23 mouse cellular contexts compared by ENCODE assay signal in the genomic region with DNA sequence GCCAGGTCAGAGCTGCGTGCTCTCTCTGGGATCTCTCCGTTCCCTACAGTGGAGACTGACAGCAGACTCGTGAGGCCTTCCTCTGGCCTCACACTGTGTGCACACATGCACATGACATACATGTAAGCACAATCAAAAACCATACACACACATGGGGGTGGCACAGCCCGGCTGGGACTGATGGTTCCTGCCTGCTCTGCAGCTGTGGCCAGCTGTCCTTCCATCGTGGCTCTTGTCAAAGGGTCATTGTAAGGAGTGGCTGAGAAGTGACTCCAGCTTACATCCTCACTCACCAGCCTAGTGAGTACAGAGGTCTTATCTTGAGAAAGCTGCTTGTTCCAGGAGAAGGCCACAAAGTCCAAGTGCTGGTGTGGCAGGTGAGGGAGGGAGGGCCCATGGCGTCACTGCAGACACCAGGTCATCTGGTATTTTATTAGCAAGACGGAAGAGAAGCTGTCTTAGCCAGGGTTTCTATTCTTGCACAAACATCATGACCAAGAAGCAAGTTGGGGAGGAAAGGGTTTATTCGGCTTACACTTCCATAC. TPM values are rescaled to one million over a fixed set of nuclear protein-coding genes. Genes with fewer than 3 reads are reported as not detected.
DNase-seq lines count a peak whose midpoint lies in the region; ATAC-seq and TF ChIP-seq lines count a peak whose summit lies in the region.
"Had no signal": no experiment of that assay in that cellular context is flagged by ENCODE, and none has a peak within 500 bp of the region (broad histone marks: within the 10 kb centered on the region; RNA-seq: fewer than 3 reads in every experiment).

No protein-coding gene starts in this region.

- H3K4me1 ChIP-seq in heart, embryonic 13.5 days: peaks cover 39% of the 10 kb centered on the region
- peaks cover 6% of the 10 kb centered on the region for H3K4me1 ChIP-seq in lung, embryonic 16.5 days (replicated peaks; ENCODE audit: control insufficient read depth, insufficient read depth, low read length)
- H3K4me1 ChIP-seq in stomach, postnatal 0 days (replicated peaks; ENCODE audit: control insufficient read depth, insufficient read depth): no peaks in the 10 kb centered on the region
- peaks cover 3% of the 10 kb centered on the region for H3K4me1 ChIP-seq in midbrain, embryonic 16.5 days (ENCODE audit: control insufficient read depth, insufficient read depth, low read length)
- H3K4me1 ChIP-seq: hindbrain, embryonic 12.5 days had no signal

- no peak overlapping the region for H3K4me3 ChIP-seq in heart, embryonic 13.5 days
- no peak overlapping the region for H3K4me3 ChIP-seq in lung, embryonic 16.5 days (ENCODE audit: low read length)
- H3K4me3 ChIP-seq in stomach, postnatal 0 days (ENCODE audit: low read depth, low read length): no peak overlapping the region
- no peak overlapping the region for H3K4me3 ChIP-seq in midbrain, embryonic 16.5 days (ENCODE audit: low read depth, low read length)
- H3K4me3 ChIP-seq: heart, adult 2 months; hindbrain, embryonic 12.5 days; left cerebral cortex, adult 2 months; megakaryocyte, embryonic 14.5 days had no signal

- intact Hi-C loops in heart, postnatal 25 days (cut with DNase I): loop anchor here (1.0 to 2.0 kb wide), 2 partner anchors 58 to 70 kb away; no protein-coding TSS in a partner anchor

- no peak for ATAC-seq in heart, embryonic 13.5 days (ENCODE audit: extremely low read depth, insufficient number of reproducible peaks, low FRiP score, low TSS enrichment)
- peak; percentile 35; the same call in 1 of the 2 replicates for ATAC-seq in lung, embryonic 16.5 days (ENCODE audit: low read depth)
- peak; percentile 78 for ATAC-seq in stomach, postnatal 0 days (ENCODE audit: low FRiP score, low TSS enrichment)
- no peak for ATAC-seq in midbrain, embryonic 16.5 days
- no peak for ATAC-seq in megakaryocyte-erythroid progenitor cell, adult 5-6 weeks (replicated peaks; ENCODE audit: low FRiP score, low TSS enrichment, poor library complexity, severe bottlenecking)
- ATAC-seq: liver, postnatal 0 days had no signal

- peak overlapping the region; percentile 24; the same call in 1 of the 2 replicates for H3K9ac ChIP-seq in heart, embryonic 13.5 days
- H3K9ac ChIP-seq in lung, embryonic 16.5 days (ENCODE audit: low read length): no peak overlapping the region
- no peak overlapping the region for H3K9ac ChIP-seq in stomach, postnatal 0 days (ENCODE audit: low read length)
- H3K9ac ChIP-seq in midbrain, embryonic 16.5 days (ENCODE audit: low read depth, low read length): no peak overlapping the region
- H3K9ac ChIP-seq: hindbrain, embryonic 12.5 days; liver, postnatal 0 days had no signal

- TF ChIP-seq EP300 in stomach, postnatal 0 days (optimal IDR thresholded peaks at IDR 0.05): no peak

- H3K27ac ChIP-seq in heart, embryonic 13.5 days (replicated peaks): no peak overlapping the region
- no peak overlapping the region for H3K27ac ChIP-seq in lung, embryonic 16.5 days (ENCODE audit: low read length)
- no peak overlapping the region; the same call in 1 of the 2 replicates for H3K27ac ChIP-seq in stomach, postnatal 0 days (replicated peaks)
- H3K27ac ChIP-seq in midbrain, embryonic 16.5 days (ENCODE audit: low read length): no peak overlapping the region
- H3K27ac ChIP-seq: heart, adult 2 months; hindbrain, embryonic 12.5 days had no signal

- H3K4me2 ChIP-seq in heart, embryonic 13.5 days: no peak overlapping the region
- H3K4me2 ChIP-seq in lung, embryonic 16.5 days (ENCODE audit: low read depth, low read length): no peak overlapping the region
- H3K4me2 ChIP-seq in stomach, postnatal 0 days (replicated peaks; ENCODE audit: low read depth): no peak overlapping the region
- no peak overlapping the region for H3K4me2 ChIP-seq in midbrain, embryonic 16.5 days (ENCODE audit: low read length)
- H3K4me2 ChIP-seq: hindbrain, embryonic 12.5 days had no signal

- TF ChIP-seq CTCF in stomach, postnatal 0 days (IDR thresholded peaks at IDR 0.05; ENCODE audit: low read depth): no peak

- H3K9me3 ChIP-seq in heart, embryonic 13.5 days: no peaks in the 10 kb centered on the region
- H3K9me3 ChIP-seq in lung, embryonic 16.5 days (ENCODE audit: control insufficient read depth, low read length): no peaks in the 10 kb centered on the region
- H3K9me3 ChIP-seq in stomach, postnatal 0 days (ENCODE audit: control insufficient read depth, low read length): no peaks in the 10 kb centered on the region
- H3K9me3 ChIP-seq in midbrain, embryonic 16.5 days (replicated peaks; ENCODE audit: control insufficient read depth, low read length, poor library complexity, severe bottlenecking): no peaks in the 10 kb centered on the region
- H3K9me3 ChIP-seq: hindbrain, embryonic 12.5 days; megakaryocyte, embryonic 14.5 days had no signal

- WGBS in heart, embryonic 13.5 days: 64% methylated on average over 8 of the region's 8 CpGs
- WGBS in lung, embryonic 16.5 days: 71% methylated on average over 8 of the region's 8 CpGs
- WGBS in stomach, postnatal 0 days: 58% methylated on average over 8 of the region's 8 CpGs
- WGBS in midbrain, embryonic 16.5 days: 75% methylated on average over 7 of the region's 8 CpGs

- peaks cover 23% of the 10 kb centered on the region for H3K36me3 ChIP-seq in heart, embryonic 13.5 days
- H3K36me3 ChIP-seq in lung, embryonic 16.5 days (ENCODE audit: control insufficient read depth, insufficient read depth, low read length): no peaks in the 10 kb centered on the region
- H3K36me3 ChIP-seq in stomach, postnatal 0 days (ENCODE audit: control insufficient read depth, insufficient read depth, low read length): no peaks in the 10 kb centered on the region; the same call in 1 of the 2 replicates
- H3K36me3 ChIP-seq in midbrain, embryonic 16.5 days (ENCODE audit: control insufficient read depth, insufficient read depth, low read length): peaks cover 6% of the 10 kb centered on the region; the same call in 1 of the 2 replicates
- H3K36me3 ChIP-seq: hindbrain, embryonic 12.5 days had no signal

- DNase-seq in heart, postnatal 25 days (ENCODE audit: low spot score): no peak
- DNase-seq in lung, postnatal 25 days (ENCODE audit: low spot score): no peak
- peak; percentile 57 for DNase-seq in lung, postnatal 10 days
- peak; percentile 63 for DNase-seq in stomach, postnatal 0 days (ENCODE audit: low spot score)
- DNase-seq: adrenal gland, postnatal 14 days; cerebellum, postnatal 10 days; gastrocnemius, postnatal 14 days; left cerebral cortex, postnatal 4 days; liver; liver, postnatal 0 days; right cerebral cortex, postnatal 4 days had no signal

- H3K27me3 ChIP-seq in heart, embryonic 13.5 days (replicated peaks): no peaks in the 10 kb centered on the region
- no peaks in the 10 kb centered on the region for H3K27me3 ChIP-seq in lung, embryonic 16.5 days (ENCODE audit: control insufficient read depth, insufficient read depth, low read depth, low read length)
- no peaks in the 10 kb centered on the region for H3K27me3 ChIP-seq in stomach, postnatal 0 days (ENCODE audit: control insufficient read depth, insufficient read depth, low read length)
- H3K27me3 ChIP-seq in midbrain, embryonic 16.5 days (ENCODE audit: control insufficient read depth, insufficient read depth, low read depth, low read length): no peaks in the 10 kb centered on the region; the same call in 1 of the 2 replicates
- H3K27me3 ChIP-seq: CH12.LX; megakaryocyte, embryonic 14.5 days had no signal

RNA-seq across cellular contexts. Expression of a gene that starts 37.0 kb away (rescaled TPM):
- polyA plus RNA-seq in heart, embryonic 13.5 days (2015; fragmentation: Nextera tagmentation; extraction: Ambion mirVana): 73.9 and 84.7 TPM in 2 replicates
- total RNA-seq in heart, postnatal 25 days (2021): 10 to 100 TPM; 53.4 to 58.8 TPM
- 66.5 and 69.0 TPM in 2 replicates for polyA plus RNA-seq in lung, embryonic 16.5 days (2015; fragmentation: Nextera tagmentation; extraction: Ambion mirVana)
- polyA plus RNA-seq in stomach, postnatal 0 days (2015; fragmentation: Nextera tagmentation; extraction: Ambion mirVana): 51.7 and 55.0 TPM in 2 replicates
- polyA plus RNA-seq in midbrain, embryonic 16.5 days (2015; fragmentation: Nextera tagmentation; extraction: Ambion mirVana): 437 and 480 TPM in 2 replicates
- 33.8 and 42.9 TPM in 2 replicates for total RNA-seq in megakaryocyte-erythroid progenitor cell, adult 5-6 weeks (2014; fragmentation: Nextera tagmentation)
- total RNA-seq in megakaryocyte-erythroid progenitor cell, adult 5-6 weeks (2017): 25.3 and 38.1 TPM in 2 replicates

RNA-seq across cellular contexts. Expression of a gene that starts 56.3 kb away (rescaled TPM):
- not detected in 2 replicates for polyA plus RNA-seq in heart, embryonic 13.5 days (2015; fragmentation: Nextera tagmentation; extraction: Ambion mirVana)
- total RNA-seq in heart, postnatal 25 days (2021): not detected
- 0.54 and 0.87 TPM in 2 replicates for polyA plus RNA-seq in lung, embryonic 16.5 days (2015; fragmentation: Nextera tagmentation; extraction: Ambion mirVana)
- polyA plus RNA-seq in stomach, postnatal 0 days (2015; fragmentation: Nextera tagmentation; extraction: Ambion mirVana): 0.52 and 0.87 TPM in 2 replicates
- polyA plus RNA-seq in midbrain, embryonic 16.5 days (2015; fragmentation: Nextera tagmentation; extraction: Ambion mirVana): not detected in 2 replicates
- 0.35 TPM in 1 of 2 replicates, not detected in the other for total RNA-seq in megakaryocyte-erythroid progenitor cell, adult 5-6 weeks (2014; fragmentation: Nextera tagmentation)
- not detected in 2 replicates for total RNA-seq in megakaryocyte-erythroid progenitor cell, adult 5-6 weeks (2017)
- total RNA-seq: adrenal gland, postnatal 14 days; CH12.LX; gastrocnemius, postnatal 14 days; heart, adult 2 months; left cerebral cortex, adult 2 months; left cerebral cortex, postnatal 4 days; MEL had no signal
- polyA plus RNA-seq: brain, embryonic 14.5 days; forebrain, embryonic 11.5 days; heart, adult 2 months; liver, postnatal 0 days had no signal

RNA-seq across cellular contexts. Expression of a gene that starts 59.1 kb away (rescaled TPM):
- polyA plus RNA-seq in heart, embryonic 13.5 days (2015; fragmentation: Nextera tagmentation; extraction: Ambion mirVana): 9.2 and 9.6 TPM in 2 replicates
- total RNA-seq in heart, postnatal 25 days (2021): 10 to 100 TPM; 14.3 to 14.9 TPM
- polyA plus RNA-seq in lung, embryonic 16.5 days (2015; fragmentation: Nextera tagmentation; extraction: Ambion mirVana): 8.3 and 8.5 TPM in 2 replicates
- polyA plus RNA-seq in stomach, postnatal 0 days (2015; fragmentation: Nextera tagmentation; extraction: Ambion mirVana): 6.9 and 8.4 TPM in 2 replicates
- polyA plus RNA-seq in midbrain, embryonic 16.5 days (2015; fragmentation: Nextera tagmentation; extraction: Ambion mirVana): 13.8 and 16.2 TPM in 2 replicates
- not detected in 2 replicates for total RNA-seq in megakaryocyte-erythroid progenitor cell, adult 5-6 weeks (2014; fragmentation: Nextera tagmentation)
- not detected in 2 replicates for total RNA-seq in megakaryocyte-erythroid progenitor cell, adult 5-6 weeks (2017)
- total RNA-seq: MEL had no signal

Comparison
In these comparisons a context has a peak if more than half of its experiments do, and no peak if none do; other contexts are left out.
1. DNase-seq: peak in lung, postnatal 10 days (single experiment) and stomach, postnatal 0 days (single experiment); none in heart, postnatal 25 days (single experiment) and lung, postnatal 25 days (single experiment).
2. ATAC-seq: peak in lung, embryonic 16.5 days (single experiment) and stomach, postnatal 0 days (single experiment); none in heart, embryonic 13.5 days (single experiment), midbrain, embryonic 16.5 days (single experiment) and megakaryocyte-erythroid progenitor cell, adult 5-6 weeks (single experiment).